Comparison of ENCODE assay signal across 14 mouse cellular contexts in the genomic region with DNA sequence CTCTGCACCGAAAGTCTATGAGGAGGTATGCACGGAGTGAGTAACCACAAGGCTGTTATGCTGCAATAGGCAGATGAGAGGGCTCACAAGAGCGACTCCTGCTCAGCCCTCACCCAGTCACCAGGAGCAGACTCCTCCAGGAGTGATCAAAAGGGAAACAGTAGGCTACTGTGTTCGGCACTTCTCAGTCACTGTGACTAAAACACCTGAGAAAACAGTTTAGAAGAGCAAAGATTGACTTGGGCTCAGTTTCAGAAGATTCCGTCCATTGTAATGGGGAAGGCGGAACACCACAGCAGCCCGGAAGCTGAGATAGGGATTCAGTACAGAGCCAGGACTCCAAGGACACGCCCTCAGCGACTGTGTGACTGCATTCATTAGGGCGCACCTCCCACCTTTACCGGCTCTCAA. TPM values are rescaled to one million over a fixed set of nuclear protein-coding genes. Genes with fewer than 3 reads are reported as not detected.
DNase-seq lines count a peak whose midpoint lies in the region; ATAC-seq and TF ChIP-seq lines count a peak whose summit lies in the region.
"Had no signal": no experiment of that assay in that cellular context is flagged by ENCODE, and none has a peak within 500 bp of the region (broad histone marks: within the 10 kb centered on the region; RNA-seq: fewer than 3 reads in every experiment).

No protein-coding gene starts in this region.

- DNase-seq in kidney, postnatal 14 days: no peak
- DNase-seq in stomach, postnatal 0 days (ENCODE audit: low spot score): peak; percentile 86
- no peak for DNase-seq in hindbrain, embryonic 11.5 days (ENCODE audit: low spot score)
- DNase-seq in cerebellum, adult 18-20 months: no peak
- DNase-seq: cerebellum, adult 11 months; gastrocnemius, postnatal 36 days; kidney, postnatal 36 days; thymus, postnatal 36 days had no signal

- H3K27ac ChIP-seq in kidney, embryonic 15.5 days: 0 out of 2 replicates have a peak overlapping the region, but pooled peaks have one; percentile 27
- H3K27ac ChIP-seq in heart, embryonic 14.5 days (replicated peaks in 1 of 2; ENCODE audit: control insufficient read depth in 1 of 2, insufficient read depth in 1 of 2, low read depth in 2 of 2, low read length in 2 of 2): no peak overlapping the region
- peak overlapping the region; percentile 66 for H3K27ac ChIP-seq in intestine, postnatal 0 days (ENCODE audit: low read depth, low read length)
- peak overlapping the region; percentile 81 for H3K27ac ChIP-seq in stomach, postnatal 0 days (replicated peaks)
- H3K27ac ChIP-seq in hindbrain, embryonic 11.5 days (ENCODE audit: low read depth, low read length): no peak overlapping the region
- H3K27ac ChIP-seq: hindbrain, embryonic 15.5 days; limb, embryonic 15.5 days had no signal

- 0 out of 2 replicates have a peak, but pooled peaks have one; percentile 16 for ATAC-seq in kidney, embryonic 15.5 days (replicated peaks; ENCODE audit: low FRiP score)
- ATAC-seq in heart, embryonic 14.5 days (ENCODE audit: insufficient number of reproducible peaks, insufficient read depth, low FRiP score, low read depth): no peak
- ATAC-seq in intestine, postnatal 0 days: peak; percentile 49
- peak; percentile 89 for ATAC-seq in stomach, postnatal 0 days (ENCODE audit: low FRiP score, low TSS enrichment)
- no peak for ATAC-seq in hindbrain, embryonic 11.5 days (ENCODE audit: low FRiP score)

- no peaks in the 10 kb centered on the region for H3K9me3 ChIP-seq in kidney, embryonic 15.5 days (replicated peaks)
- H3K9me3 ChIP-seq in heart, embryonic 14.5 days (ENCODE audit: control insufficient read depth, low read length): no peaks in the 10 kb centered on the region
- H3K9me3 ChIP-seq in intestine, postnatal 0 days (ENCODE audit: control insufficient read depth): no peaks in the 10 kb centered on the region
- no peaks in the 10 kb centered on the region for H3K9me3 ChIP-seq in stomach, postnatal 0 days (ENCODE audit: control insufficient read depth, low read length)
- no peaks in the 10 kb centered on the region for H3K9me3 ChIP-seq in hindbrain, embryonic 11.5 days (ENCODE audit: control insufficient read depth, low read length)
- H3K9me3 ChIP-seq: hindbrain, embryonic 15.5 days; limb, embryonic 15.5 days had no signal

- no peak overlapping the region for H3K4me2 ChIP-seq in kidney, embryonic 15.5 days
- H3K4me2 ChIP-seq in heart, embryonic 14.5 days (ENCODE audit: low read length): peak overlapping the region; percentile 35
- H3K4me2 ChIP-seq in intestine, postnatal 0 days (replicated peaks; ENCODE audit: low read depth): 0 out of 2 replicates have a peak overlapping the region, but pooled peaks have one; percentile 27
- H3K4me2 ChIP-seq in stomach, postnatal 0 days (replicated peaks; ENCODE audit: low read depth): no peak overlapping the region
- H3K4me2 ChIP-seq in hindbrain, embryonic 11.5 days (replicated peaks; ENCODE audit: low read depth, low read length): no peak overlapping the region
- H3K4me2 ChIP-seq: hindbrain, embryonic 15.5 days; limb, embryonic 15.5 days had no signal

- H3K36me3 ChIP-seq in kidney, embryonic 15.5 days: no peaks in the 10 kb centered on the region
- H3K36me3 ChIP-seq in heart, embryonic 14.5 days (ENCODE audit: control insufficient read depth, insufficient read depth, low read length): no peaks in the 10 kb centered on the region
- H3K36me3 ChIP-seq in intestine, postnatal 0 days (ENCODE audit: control insufficient read depth, insufficient read depth): no peaks in the 10 kb centered on the region
- H3K36me3 ChIP-seq in stomach, postnatal 0 days (ENCODE audit: control insufficient read depth, insufficient read depth, low read length): no peaks in the 10 kb centered on the region
- no peaks in the 10 kb centered on the region for H3K36me3 ChIP-seq in hindbrain, embryonic 11.5 days (ENCODE audit: control insufficient read depth, insufficient read depth, low read length)
- H3K36me3 ChIP-seq: hindbrain, embryonic 15.5 days; limb, embryonic 15.5 days had no signal

- peaks cover 36% of the 10 kb centered on the region for H3K4me1 ChIP-seq in kidney, embryonic 15.5 days
- peaks cover 3 to 5% of the 10 kb centered on the region in 2 experiments; a peak in 3 of 4 replicates for H3K4me1 ChIP-seq in heart, embryonic 14.5 days (ENCODE audit: control insufficient read depth in 2 of 2, insufficient read depth in 2 of 2, low read length in 2 of 2)
- H3K4me1 ChIP-seq in intestine, postnatal 0 days (replicated peaks; ENCODE audit: control insufficient read depth, insufficient read depth, low read length): peaks cover 5% of the 10 kb centered on the region
- no peaks in the 10 kb centered on the region for H3K4me1 ChIP-seq in stomach, postnatal 0 days (replicated peaks; ENCODE audit: control insufficient read depth, insufficient read depth)
- H3K4me1 ChIP-seq in hindbrain, embryonic 11.5 days (replicated peaks; ENCODE audit: control insufficient read depth, insufficient read depth, low read length): no peaks in the 10 kb centered on the region
- H3K4me1 ChIP-seq: hindbrain, embryonic 15.5 days; limb, embryonic 15.5 days had no signal

- no peak overlapping the region for H3K9ac ChIP-seq in kidney, embryonic 15.5 days
- H3K9ac ChIP-seq in heart, embryonic 14.5 days (ENCODE audit: low read length): no peak overlapping the region
- H3K9ac ChIP-seq in intestine, postnatal 0 days (ENCODE audit: low read depth, low read length): no peak overlapping the region
- no peak overlapping the region for H3K9ac ChIP-seq in stomach, postnatal 0 days (ENCODE audit: low read length)
- H3K9ac ChIP-seq in hindbrain, embryonic 11.5 days (ENCODE audit: low read depth, low read length): no peak overlapping the region
- H3K9ac ChIP-seq: hindbrain, embryonic 15.5 days; limb, embryonic 15.5 days had no signal

- TF ChIP-seq EP300 in stomach, postnatal 0 days (optimal IDR thresholded peaks at IDR 0.05): no peak

- no peak overlapping the region for H3K4me3 ChIP-seq in kidney, embryonic 15.5 days (replicated peaks)
- no peak overlapping the region for H3K4me3 ChIP-seq in heart, embryonic 14.5 days (ENCODE audit: control insufficient read depth in 1 of 2, insufficient read depth in 1 of 2, low read depth in 1 of 2, low read length in 2 of 2)
- H3K4me3 ChIP-seq in intestine, postnatal 0 days (ENCODE audit: low read depth, low read length): no peak overlapping the region
- no peak overlapping the region for H3K4me3 ChIP-seq in stomach, postnatal 0 days (ENCODE audit: low read depth, low read length)
- H3K4me3 ChIP-seq in hindbrain, embryonic 11.5 days (ENCODE audit: low read depth, low read length): no peak overlapping the region
- H3K4me3 ChIP-seq: erythroblast, embryonic 14.5 days; hindbrain, embryonic 15.5 days; limb, embryonic 15.5 days had no signal

- TF ChIP-seq CTCF in intestine, postnatal 0 days (IDR thresholded peaks at IDR 0.05; ENCODE audit: low read depth): no peak
- no peak for TF ChIP-seq CTCF in stomach, postnatal 0 days (IDR thresholded peaks at IDR 0.05; ENCODE audit: low read depth)

- 32% methylated on average over 11 of the region's 11 CpGs for WGBS in kidney, embryonic 15.5 days
- 32% methylated on average over 11 of the region's 11 CpGs for WGBS in heart, embryonic 14.5 days
- 36% methylated on average over 11 of the region's 11 CpGs for WGBS in intestine, postnatal 0 days
- WGBS in stomach, postnatal 0 days: 46% methylated on average over 11 of the region's 11 CpGs
- WGBS in hindbrain, embryonic 11.5 days: 48% methylated on average over 11 of the region's 11 CpGs

- H3K27me3 ChIP-seq in kidney, embryonic 15.5 days: peaks cover 12% of the 10 kb centered on the region; the same call in 1 of the 2 replicates
- H3K27me3 ChIP-seq in heart, embryonic 14.5 days (ENCODE audit: control insufficient read depth, insufficient read depth, low read length): peaks cover 5% of the 10 kb centered on the region; the same call in 1 of the 2 replicates
- no peaks in the 10 kb centered on the region for H3K27me3 ChIP-seq in intestine, postnatal 0 days (replicated peaks; ENCODE audit: control insufficient read depth, insufficient read depth, low read length)
- H3K27me3 ChIP-seq in stomach, postnatal 0 days (ENCODE audit: control insufficient read depth, insufficient read depth, low read length): no peaks in the 10 kb centered on the region
- peaks cover 2% of the 10 kb centered on the region; the same call in 1 of the 2 replicates for H3K27me3 ChIP-seq in hindbrain, embryonic 11.5 days (ENCODE audit: control insufficient read depth, insufficient read depth, low read length)

RNA-seq across cellular contexts. Expression of a gene that starts 16.8 kb away (rescaled TPM):
- 57.4 and 63.3 TPM in 2 replicates for polyA plus RNA-seq in kidney, embryonic 15.5 days (2015; fragmentation: Nextera tagmentation; extraction: Ambion mirVana)
- polyA plus RNA-seq in heart, embryonic 14.5 days (2014; fragmentation: Nextera tagmentation; extraction: Ambion mirVana): 23.1 and 25.4 TPM in 2 replicates
- 44.0 and 52.9 TPM in 2 replicates for polyA plus RNA-seq in intestine, postnatal 0 days (2015; fragmentation: Nextera tagmentation; extraction: Ambion mirVana)
- polyA plus RNA-seq in stomach, postnatal 0 days (2015; fragmentation: Nextera tagmentation; extraction: Ambion mirVana): 66.2 and 73.1 TPM in 2 replicates
- 28.8 and 32.9 TPM in 2 replicates for polyA plus RNA-seq in hindbrain, embryonic 11.5 days (2014; fragmentation: Nextera tagmentation; extraction: Ambion mirVana)

Comparison
In these comparisons a context has a peak if more than half of its experiments do, and no peak if none do; other contexts are left out.
1. ATAC-seq: peak in kidney, embryonic 15.5 days (single experiment), intestine, postnatal 0 days (single experiment) and stomach, postnatal 0 days (single experiment); none in heart, embryonic 14.5 days (single experiment) and hindbrain, embryonic 11.5 days (single experiment).
2. H3K27ac ChIP-seq: peak in kidney, embryonic 15.5 days (single experiment), intestine, postnatal 0 days (single experiment) and stomach, postnatal 0 days (single experiment); none in heart, embryonic 14.5 days (0 of 2) and hindbrain, embryonic 11.5 days (single experiment).
3. H3K4me2 ChIP-seq: peak in heart, embryonic 14.5 days (single experiment) and intestine, postnatal 0 days (single experiment); none in kidney, embryonic 15.5 days (single experiment), stomach, postnatal 0 days (single experiment) and hindbrain, embryonic 11.5 days (single experiment).